Mouse (Mus musculus): ENCODE measurements around the gene Sstr3.

Gene Sstr3

GRCm38 (mm10) chr15:78530671-78531450, 13.6 kb downstream of the Sstr3 start, which contains the start of gene C1qtnf6:
Gene C1qtnf6 (minus strand): TSS chr15:78531416.
- DNase-seq (ENCODE audit: low read depth) = no peak

GRCm38 (mm10) chr15:78530141-78530540, 14.3 kb downstream of the Sstr3 start:
- no peak for DNase-seq (ENCODE audit: low read depth)

GRCm38 (mm10) chr15:78529428-78529990, 15.0 kb downstream of the Sstr3 start:
- peak; percentile 54 for DNase-seq (ENCODE audit: low read depth)

- peak; percentile 84 for DNase-seq (ENCODE audit: low read depth)
These were observed 15.6 kb downstream of the Sstr3 start for GRCm38 (mm10) chr15:78528726-78529411.

GRCm38 (mm10) chr15:78527973-78528372, 16.5 kb downstream of the Sstr3 start:
- DNase-seq (ENCODE audit: low read depth) = peak; percentile 89

GRCm38 (mm10) chr15:78524163-78524562, 20.3 kb downstream of the Sstr3 start:
- DNase-seq (ENCODE audit: low read depth) = no peak

- DNase-seq (ENCODE audit: low read depth) = no peak
These were observed 22.6 kb downstream of the Sstr3 start for GRCm38 (mm10) chr15:78521892-78522291.

- DNase-seq (ENCODE audit: low read depth) = no peak
These were observed 23.2 kb downstream of the Sstr3 start for GRCm38 (mm10) chr15:78521331-78521730.

- no peak for DNase-seq (ENCODE audit: low read depth)
These were observed 24.3 kb downstream of the Sstr3 start for GRCm38 (mm10) chr15:78520112-78520715.

- DNase-seq (ENCODE audit: low read depth) = peak; percentile 80
These were observed 26.3 kb downstream of the Sstr3 start for GRCm38 (mm10) chr15:78518221-78518620.

- peak; percentile 67 for DNase-seq (ENCODE audit: low read depth)
These were observed 28.7 kb downstream of the Sstr3 start for GRCm38 (mm10) chr15:78515759-78516158.

- DNase-seq (ENCODE audit: low read depth) = peak; percentile 91
These were observed 29.9 kb downstream of the Sstr3 start for GRCm38 (mm10) chr15:78514393-78515146.

GRCm38 (mm10) chr15:78513019-78513418, 31.5 kb downstream of the Sstr3 start:
- peak; percentile 61 for DNase-seq (ENCODE audit: low read depth)

GRCm38 (mm10) chr15:78511951-78512350, 32.5 kb downstream of the Sstr3 start:
- DNase-seq (ENCODE audit: low read depth) = peak; percentile 60

- peak; percentile 82 for DNase-seq (ENCODE audit: low read depth)
These were observed 33.7 kb downstream of the Sstr3 start for GRCm38 (mm10) chr15:78510736-78511135.

- peak; percentile 86 for DNase-seq (ENCODE audit: low read depth)
These were observed 34.3 kb downstream of the Sstr3 start for GRCm38 (mm10) chr15:78510121-78510576.

GRCm38 (mm10) chr15:78509297-78509899, 35.1 kb downstream of the Sstr3 start:
- peak; percentile 32 for DNase-seq (ENCODE audit: low read depth)

GRCm38 (mm10) chr15:78508443-78508842, 36.0 kb downstream of the Sstr3 start:
- DNase-seq (ENCODE audit: low read depth) = no peak

- no peak for DNase-seq (ENCODE audit: low read depth)
These were observed 38.9 kb downstream of the Sstr3 start for GRCm38 (mm10) chr15:78505541-78505940.

- no peak for DNase-seq (ENCODE audit: low read depth)
These were observed 39.7 kb downstream of the Sstr3 start for GRCm38 (mm10) chr15:78504816-78505215.

- no peak for DNase-seq (ENCODE audit: low read depth)
These were observed 40.5 kb downstream of the Sstr3 start for GRCm38 (mm10) chr15:78504013-78504412.

Measured in induced T-regulatory cell, adult 2 months (primary cell).